Mouse (Mus musculus) spleen, postnatal 14 days (tissue): Measurements from ENCODE around the gene Lztfl1.
A peak's percentile ranks its signal among the peaks of the same experiment; 100 is the strongest.
"Not testable (repeated sequence)": the region's sequence is repeated elsewhere in the genome, so short reads cannot be mapped to it uniquely, and the experiment has no call there.

Source experiments
- DNase-seq, 2 experiments: peaks; one replicate each; pipeline ENCODE4 v3.0.0; 2021 to 2022; ENCODE audit warnings: low spot score in 2 of 2

The Lztfl1 gene

DNA sequence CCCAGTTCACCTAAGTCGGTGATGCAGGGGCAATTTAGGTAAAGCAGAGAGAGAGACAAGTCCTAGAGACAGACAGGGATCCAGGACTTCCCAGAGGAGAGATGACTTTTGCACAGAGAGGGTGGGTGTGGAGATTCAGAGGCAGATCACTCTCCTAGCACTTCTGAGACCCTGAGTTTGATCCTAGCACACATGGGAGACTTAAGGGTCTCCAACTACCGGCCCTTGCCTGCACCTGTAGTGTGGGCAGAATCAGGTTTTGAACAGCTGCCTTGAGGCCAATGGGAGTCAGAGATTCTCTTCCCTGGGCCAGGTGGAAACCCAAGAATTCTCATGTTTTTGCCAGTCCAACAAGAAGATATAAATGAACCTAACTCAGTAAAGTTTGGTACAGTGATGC, 38.3 kb downstream of the Lztfl1 start:
- DNase-seq = no peak

GRCm38 (mm10) chr9:123678327-123679105, 39.0 kb downstream of the Lztfl1 start, which contains the start of the genes Ccr9 and Slc6a20a:
Gene Ccr9 (plus strand): TSS chr9:123678439.
Gene Slc6a20a (minus strand): TSS chr9:123678885.
- DNase-seq = peak; percentile 57 to 60

GRCm38 (mm10) chr9:123665645-123666044, 51.9 kb downstream of the Lztfl1 start:
- peak; percentile 33 to 50 for DNase-seq

GRCm38 (mm10) chr9:123659986-123660676, 57.4 kb downstream of the Lztfl1 start:
- not testable (repeated sequence) for DNase-seq

- no peak for DNase-seq
These were observed 58.5 kb downstream of the Lztfl1 start for GRCm38 (mm10) chr9:123658981-123659380.

DNA sequence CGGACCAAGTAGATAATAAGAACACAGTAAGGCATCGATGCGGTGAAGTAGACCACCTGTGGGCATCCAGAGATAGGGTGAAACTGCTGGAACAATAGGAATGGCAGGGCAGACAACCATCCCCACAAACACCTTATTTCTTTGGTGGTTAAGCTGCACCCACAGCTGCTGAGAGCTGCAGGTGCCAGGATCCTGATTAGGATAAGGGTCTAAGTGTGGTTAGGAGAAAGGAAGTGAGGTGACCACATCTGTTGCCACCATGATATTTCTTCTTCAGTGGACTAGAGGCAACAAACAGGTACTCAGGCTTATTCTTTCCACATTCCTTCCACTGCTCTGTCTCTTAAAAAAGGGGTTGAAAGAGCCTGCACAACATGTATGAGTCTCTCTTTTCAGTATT, 60.0 kb downstream of the Lztfl1 start:
- DNase-seq = no peak

DNA sequence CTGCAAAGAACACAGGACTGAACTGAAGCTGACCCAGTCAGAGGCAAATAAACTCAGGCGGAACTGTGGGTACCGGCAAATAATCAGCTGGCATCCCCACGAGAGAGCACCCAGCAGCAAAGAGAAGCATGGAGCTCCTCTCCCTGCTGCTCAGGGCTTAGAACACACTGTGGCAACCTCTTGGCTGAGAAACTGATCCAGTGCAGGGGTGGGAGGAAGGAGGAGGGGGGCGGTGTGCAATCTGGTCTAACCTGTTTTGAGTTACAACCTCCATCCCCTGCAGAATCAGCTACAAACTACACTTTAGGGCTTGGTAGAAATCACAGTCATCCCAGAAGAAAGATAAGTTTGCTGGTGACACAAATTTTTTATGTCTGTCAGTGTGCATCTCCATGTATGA, 66.1 kb downstream of the Lztfl1 start:
- DNase-seq = no peak

DNA sequence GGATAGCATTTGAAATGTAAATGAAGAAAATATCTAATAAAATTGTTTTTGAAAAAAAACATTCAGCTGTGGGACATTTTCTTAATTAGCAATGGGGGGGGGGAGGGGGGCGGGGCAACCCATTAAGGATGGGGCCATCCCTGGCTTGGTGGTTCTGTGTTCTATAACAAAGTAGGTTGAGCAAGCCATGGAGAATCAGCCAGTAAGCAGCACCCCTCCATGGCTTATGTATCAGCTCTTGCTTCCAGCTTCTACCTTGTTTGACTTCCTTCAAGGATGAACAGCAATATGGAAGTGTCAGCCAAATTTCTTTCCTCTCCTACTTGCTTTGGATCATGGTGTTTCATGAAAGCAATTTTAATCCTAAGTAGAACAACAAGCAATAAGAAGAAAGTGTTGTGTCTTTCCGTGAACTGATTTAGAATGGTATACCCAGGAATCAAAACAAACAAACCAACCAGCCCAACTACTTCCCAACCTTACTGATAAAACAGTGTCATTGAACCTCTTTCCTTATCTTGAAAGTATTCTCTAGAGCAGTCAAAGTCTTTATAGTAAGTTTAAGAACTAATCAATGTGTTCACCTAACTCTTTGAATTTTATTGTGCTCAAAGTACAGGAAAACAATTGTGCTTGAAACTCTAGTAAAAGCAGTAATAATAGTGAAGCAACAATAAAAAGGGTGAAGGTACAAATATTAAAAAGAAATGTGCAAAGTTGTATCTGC, 67.5 kb downstream of the Lztfl1 start:
- no peak for DNase-seq
